Mouse (Mus musculus) urinary bladder, adult 2 months (tissue): ENCODE data around the gene Zfp710. TPM values are rescaled to one million over a fixed set of nuclear protein-coding genes. Genes with fewer than 3 reads are reported as not detected.
"Not testable (repeated sequence)": the region's sequence is repeated elsewhere in the genome, so short reads cannot be mapped to it uniquely, and the experiment has no call there.

ENCODE experiments used
- DNase-seq: peaks from one replicate; pipeline ENCODE4 v3.0.0; 2022; ENCODE audit warnings: low spot score
- polyA plus RNA-seq: library from polyadenylated mRNA; depleted of rRNA; stranded (reverse); fragments of >200 nt; gene quantifications from 2 replicates; pipeline ENCODE4 v1.2.3, GENCODE M21; 2012

Gene Zfp710
- polyA plus RNA-seq, 1 experiment = 15.6 TPM

DNA sequence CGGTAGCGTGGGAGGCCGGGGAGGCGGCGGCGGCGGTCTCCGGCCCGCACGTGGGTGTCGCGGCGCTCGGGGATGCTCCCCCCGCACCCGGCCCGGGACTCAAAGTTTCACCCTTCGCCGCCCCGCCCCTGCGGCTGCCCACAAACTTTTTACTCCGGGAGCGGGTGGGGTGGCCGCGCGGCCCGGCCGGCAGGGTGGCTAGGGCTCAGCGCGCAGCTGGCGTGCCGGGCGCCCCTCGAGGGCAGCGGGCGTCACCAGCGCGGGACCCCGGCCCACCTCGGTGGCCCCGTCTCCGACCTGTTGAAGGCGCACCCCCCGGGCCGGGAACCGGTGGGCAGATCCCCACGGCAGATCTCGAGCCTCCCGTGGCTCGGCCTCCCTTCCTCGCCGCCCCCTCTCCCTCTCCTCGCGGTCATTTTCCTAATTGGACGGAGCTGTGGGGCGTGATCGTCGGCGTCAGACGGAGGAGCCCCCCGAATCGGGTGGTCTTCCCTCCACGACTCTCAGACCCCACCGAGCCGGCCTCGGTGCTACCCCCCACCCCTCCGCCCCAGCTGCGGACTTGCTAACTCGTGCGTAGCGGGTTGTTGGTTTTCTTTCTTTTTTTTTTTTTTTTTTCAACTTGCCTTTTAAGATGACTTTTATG is 2.5 kb downstream of the Zfp710 start:
- peak; percentile 79 for DNase-seq

DNA sequence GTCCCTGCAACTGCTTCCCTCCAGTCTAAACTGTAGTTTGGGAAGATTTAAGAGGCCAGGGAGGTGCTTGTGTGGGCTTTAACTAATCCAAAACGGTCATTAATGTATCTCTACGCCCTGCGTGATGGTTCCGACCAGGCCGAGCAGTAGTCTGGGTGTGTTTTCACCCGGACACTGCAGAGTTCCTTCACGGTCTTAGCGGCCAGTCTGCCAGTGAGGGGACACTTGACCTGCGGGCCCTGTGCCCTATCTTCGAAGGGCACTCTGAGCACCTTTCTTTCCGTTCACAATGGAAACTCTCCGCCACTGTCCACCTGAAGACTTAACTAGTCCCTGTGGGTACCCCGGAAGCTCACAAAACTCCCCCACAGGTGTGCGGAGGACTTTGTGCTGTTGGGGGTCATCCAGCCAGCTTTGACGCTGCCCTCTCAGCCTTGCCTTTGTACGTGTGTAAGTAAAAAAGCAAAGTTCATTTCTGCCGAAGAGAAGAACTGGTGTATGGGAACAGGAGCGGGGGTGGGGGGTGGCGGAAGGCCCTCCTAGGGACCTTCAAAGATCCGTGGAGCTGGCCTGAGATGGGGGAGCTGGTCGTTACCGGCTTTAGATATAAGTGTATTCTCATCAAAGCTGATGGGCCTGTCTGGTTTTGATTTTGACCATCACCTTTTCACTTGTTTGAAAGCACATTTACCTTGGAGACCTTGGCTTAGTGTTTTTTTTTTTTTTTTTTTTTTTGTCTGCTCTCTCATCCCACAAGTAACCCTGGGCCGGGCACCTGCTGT is 3.2 kb downstream of the Zfp710 start:
- peak; percentile 39 for DNase-seq

DNA sequence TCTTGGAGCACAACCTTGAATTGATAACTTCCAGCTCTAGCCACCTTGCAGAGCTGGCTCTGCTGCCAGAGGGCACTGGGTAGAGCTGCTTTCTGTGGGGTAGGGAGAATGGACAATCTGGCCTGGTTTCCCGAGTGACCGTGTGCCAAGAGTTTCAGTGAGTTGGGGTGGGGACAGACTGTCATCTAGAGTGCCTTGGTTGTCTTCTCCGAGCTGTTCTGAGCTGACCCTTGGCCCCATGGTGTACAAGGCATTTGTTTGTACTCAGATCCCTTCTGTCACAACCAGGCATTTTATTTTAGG is 3.8 kb downstream of the Zfp710 start:
- DNase-seq = no peak

DNA sequence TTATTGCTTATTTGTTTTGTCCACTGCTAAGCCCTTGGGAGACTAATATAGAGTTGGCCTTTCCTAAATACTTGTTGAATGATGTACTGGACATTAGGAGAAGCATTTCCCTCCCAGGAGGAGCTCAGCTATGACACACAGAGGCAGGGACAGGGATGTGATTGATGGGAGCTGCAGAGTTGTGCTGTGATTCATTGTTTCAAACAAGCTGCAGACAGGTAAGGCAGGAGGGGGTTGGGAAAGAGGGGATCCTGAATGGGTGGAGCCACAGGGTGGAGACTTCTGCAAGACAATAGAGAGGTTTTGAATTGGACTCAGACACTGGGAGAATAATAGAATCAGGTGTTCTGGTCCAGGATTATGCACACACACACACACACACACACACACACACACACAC is 5.4 kb downstream of the Zfp710 start:
- DNase-seq = no peak

DNA sequence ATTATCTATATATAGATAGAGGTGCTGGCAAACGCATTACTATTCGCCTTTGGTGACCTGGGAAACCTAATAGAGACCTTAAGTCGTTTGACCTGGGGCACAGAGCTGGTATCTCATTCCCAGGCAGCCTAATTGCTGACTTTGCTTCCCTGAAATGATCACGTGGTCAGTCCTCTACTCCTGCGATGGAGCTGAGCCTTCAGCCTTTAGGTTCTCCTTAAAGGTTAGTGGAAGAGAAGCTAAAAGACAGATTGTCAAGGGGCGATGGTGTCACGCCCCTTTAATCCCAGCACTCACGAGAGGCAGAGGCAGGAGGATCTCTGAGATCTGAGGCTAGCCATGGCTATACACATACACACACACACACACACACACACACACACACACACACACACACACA is 5.9 kb downstream of the Zfp710 start:
- no peak for DNase-seq

DNA sequence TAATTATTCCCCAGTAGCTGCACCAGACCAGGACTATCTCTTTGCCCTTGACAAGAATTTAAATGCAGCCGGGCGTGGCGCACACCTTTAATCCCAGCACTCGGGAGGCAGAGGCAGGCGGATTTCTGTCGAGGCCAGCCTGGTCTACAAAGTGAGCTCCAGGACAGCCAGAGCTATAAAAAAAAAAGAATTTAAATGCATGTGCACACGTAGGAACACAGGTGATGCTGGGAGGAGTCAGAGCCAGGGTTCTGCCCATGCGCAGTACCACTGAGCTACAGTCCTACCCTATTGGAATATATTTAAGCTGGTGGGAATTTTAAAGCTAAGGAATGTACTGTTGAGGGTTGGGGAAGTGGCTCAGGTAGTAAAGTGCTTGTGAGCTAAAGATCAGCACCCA is 6.4 kb downstream of the Zfp710 start:
- no peak for DNase-seq

DNA sequence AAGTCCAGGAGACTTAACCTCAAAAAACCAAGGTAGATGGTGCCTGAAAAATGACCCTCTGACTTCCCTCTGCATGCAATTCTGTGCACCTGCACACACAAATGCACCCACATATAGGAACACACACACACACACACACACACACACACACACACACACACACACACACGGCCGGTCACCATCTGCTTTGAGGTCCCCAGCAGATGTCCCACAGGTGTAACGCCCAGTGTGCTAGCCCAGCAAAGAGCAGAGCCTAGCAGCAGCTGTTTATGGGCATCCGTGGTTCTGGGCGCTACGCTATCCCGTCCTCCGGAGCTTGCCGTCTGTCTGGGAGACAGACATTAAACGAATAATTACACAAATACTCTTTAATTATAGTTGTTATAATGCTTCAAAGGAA is 6.9 kb downstream of the Zfp710 start:
- DNase-seq = no peak

DNA sequence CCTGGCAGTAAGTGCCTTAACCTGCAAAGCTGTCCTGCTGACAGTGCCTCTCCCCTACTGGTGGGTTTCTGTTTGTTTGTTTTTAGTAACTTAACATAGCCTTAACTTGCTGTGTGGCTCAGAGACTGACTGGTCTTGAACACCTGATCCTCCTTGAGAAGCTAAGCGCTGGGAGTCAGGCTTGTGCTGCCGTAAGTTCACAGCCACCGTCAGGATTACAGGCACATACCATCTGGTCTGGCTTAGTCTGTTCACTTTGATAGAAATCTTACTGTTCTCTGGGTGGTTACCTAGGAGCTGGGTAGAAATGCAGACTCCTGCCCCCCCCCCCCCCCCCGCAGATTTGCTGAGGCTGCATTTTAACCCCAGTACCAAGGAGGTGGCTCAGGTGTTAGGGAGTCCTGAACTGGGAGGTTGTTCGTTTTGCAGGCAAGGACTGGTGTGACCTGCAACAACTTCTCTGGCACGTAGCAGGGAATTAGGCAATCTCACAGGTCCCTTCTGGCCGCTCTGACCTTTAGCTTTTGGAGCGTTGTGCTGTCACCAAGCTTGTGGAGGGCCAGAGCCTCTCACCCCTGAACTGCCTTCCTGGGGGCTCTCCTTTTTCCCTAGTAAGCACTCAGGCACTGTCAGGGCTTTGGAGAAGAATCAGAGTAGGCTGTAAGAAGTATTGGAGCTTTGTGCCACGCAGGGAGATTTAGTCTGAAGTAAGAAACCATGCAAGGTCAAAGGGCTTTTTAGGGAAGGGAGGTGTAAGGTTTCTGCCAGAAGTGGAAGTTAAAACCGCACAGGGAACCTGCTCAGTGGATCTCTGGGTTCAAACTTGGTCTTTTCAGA is 7.8 kb downstream of the Zfp710 start:
- no peak for DNase-seq

DNA sequence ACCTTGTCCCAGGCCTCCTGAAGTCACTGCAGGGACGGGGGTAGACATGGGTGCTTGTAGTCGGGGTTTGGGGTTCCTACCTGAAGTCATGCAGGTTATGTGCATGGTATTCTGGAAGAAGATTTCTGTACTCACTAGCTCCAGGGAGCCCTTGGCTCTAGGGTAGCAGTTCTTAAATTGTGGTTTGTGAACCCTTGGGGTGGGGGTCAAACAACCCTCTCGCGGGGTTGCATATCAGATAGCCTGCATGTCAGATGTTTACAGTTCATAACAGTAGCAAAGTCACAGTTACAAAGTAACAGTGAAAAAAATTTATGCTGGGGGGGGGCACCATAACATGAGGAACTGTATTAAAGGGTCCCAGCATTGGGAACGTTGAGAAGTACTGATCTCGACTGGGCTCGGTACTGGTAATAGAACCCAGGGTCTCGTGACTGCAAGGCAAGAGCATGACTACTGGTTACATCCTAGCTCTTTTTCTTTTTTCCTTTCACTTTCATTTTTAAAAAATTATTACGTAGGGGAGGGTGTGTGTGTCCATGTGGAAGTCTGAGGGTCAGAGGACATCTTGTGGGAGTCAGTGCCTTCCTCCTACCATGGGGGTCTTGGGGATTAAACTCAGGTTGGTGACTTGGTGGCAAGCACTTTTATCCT is 8.6 kb downstream of the Zfp710 start:
- DNase-seq = no peak

DNA sequence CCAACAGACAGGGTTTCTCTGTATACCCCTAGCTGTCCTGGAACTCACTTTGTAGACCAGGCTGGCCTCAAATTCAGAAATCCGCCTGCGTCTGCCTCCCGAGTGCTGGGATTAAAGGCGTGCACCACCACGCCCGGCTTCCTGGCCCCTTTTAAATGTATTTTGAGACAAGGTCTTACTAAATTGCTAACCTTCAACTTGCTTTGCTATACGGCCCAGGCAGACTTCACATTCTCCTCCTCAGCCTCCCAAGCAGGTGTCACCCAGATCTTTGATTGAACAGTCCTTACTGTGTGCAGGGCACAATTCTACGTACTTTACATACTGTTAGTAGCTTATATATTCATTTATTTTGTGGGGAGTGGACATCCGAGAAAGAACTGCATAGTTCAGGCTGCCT is 9.2 kb downstream of the Zfp710 start:
- DNase-seq = no peak

DNA sequence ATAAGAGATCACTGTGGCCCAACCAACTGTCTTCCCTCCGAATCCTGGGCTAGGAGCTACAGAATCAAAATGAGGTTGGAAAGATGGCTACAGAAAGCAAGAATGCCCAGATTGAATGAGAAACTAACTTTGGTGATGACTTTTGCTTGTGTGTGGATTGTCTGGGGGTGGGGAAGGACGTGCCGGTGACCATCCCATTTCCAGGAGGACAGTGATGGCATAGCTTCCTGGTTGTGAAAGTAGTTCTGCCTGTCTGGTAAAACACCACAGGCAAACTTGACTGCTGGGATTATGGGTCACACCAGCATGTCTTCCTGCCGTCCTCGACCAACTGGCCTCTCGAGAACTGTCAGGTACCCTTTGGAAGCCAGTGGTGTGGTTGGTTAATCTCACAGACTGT is 10.5 kb downstream of the Zfp710 start:
- no peak for DNase-seq

DNA sequence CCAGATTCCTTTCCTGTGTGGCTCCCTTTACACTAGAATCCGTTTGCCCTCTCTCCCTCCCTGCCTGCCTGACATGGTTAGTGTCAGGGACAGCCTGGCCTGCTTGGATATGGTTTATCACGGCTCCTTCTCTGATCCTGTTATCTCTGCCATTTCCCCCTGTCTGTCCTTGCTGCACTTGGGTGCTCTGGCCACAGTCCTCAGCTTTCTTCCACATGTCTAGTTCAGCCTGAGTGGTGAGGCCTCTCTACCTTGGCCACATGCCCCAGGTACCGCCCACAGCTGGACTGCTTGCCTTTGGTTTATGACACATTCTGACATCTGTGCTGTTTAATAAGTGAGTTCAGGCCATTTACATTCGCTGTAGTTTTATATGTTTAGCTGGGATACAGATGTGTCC is 11.1 kb downstream of the Zfp710 start:
- no peak for DNase-seq

DNA sequence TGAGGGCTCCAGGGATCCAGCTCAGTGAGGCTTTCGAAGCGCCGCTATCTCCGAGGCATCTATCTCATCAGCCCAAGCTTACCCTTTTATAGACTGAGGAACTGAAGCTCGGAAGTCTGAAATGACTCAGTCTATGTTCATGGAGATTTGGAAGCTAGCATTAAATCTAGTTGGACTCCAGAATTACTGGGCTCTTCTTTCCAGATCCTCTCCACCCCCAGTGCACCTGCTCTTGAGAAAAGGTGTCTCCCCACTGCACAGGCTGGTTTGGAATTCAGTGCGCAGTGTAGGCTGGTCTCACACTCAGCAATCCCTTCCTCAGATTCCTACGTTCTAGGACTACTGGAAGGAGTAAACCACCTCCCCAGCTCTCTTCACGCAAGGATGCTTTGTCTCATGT is 15.1 kb downstream of the Zfp710 start:
- no peak for DNase-seq

DNA sequence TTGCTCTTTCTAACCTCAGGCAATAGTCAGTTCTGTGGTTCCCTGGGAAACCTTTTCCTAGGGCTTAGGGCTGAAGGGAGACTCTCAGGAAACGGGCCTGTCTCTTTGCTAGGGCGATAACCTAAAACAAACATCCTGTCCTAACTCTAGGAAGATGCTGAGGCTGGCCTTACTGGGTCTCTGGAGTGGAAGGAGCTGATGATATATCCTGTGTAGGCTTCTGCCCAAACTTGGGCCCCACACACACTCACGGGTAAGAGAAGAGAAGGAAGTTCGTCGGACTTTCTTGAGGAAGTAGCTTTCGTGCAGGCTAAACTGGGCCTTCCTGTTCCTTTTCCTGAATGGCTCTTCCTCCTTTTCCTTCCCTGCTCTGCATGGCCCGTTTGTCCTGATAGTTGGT is 19.6 kb downstream of the Zfp710 start:
- no peak for DNase-seq

DNA sequence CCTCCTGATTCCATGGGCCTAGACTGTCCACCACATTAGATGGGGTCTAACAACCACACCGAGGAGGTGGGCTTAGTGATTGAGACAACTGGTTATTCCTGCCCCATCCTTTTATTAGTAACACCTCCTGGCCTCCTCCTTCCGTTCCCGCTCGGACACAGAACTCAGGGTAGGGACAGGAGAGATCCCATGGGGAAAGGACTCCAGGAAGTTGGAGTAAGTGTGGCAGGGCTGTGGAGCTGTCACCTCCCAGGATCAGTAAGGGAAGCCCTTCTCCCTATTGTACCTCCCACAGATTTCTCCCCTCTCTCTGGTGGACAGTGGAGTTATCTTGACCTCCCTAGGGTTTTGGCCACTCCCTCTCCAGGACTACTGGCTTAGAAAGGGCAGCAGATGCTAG is 22.4 kb downstream of the Zfp710 start:
- DNase-seq = no peak

DNA sequence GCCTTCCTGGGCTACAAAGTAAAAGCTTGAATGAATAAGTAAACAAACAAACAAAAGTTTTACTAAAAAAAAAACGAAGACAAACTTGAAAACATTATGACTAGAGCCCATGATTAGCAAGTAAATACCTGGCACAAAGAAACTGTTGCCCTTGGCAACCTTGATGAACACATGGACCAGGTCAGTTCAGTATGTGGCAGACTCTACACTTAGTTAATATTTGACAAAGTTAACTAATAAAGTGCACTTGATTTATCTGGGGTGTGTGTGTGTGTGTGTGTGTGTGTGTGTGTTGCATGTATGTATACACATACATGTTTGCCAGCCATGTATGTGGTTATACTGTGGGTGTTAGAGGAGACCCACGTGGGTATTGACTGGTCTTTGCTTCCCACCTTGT is 25.1 kb downstream of the Zfp710 start:
- no peak for DNase-seq

DNA sequence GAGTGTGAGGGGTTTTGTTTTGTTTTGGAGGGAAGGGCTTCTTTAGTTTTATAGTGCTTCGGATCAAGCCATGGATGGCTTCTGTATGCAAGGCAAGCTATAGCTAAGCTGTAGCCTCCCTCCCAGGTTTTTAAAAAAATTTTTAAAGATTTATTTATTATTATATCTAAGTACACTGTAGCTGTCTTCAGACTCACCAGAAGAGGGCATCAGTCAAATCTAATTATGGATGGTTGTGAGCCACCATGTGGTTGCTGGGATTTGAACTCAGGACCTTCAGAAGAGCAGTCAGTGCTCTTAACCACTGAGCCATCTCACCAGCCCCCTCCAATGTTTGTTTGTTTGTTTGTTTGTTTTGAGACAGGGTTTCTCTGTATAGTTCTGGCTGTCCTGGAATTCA is 25.8 kb downstream of the Zfp710 start:
- DNase-seq = not testable (repeated sequence)

DNA sequence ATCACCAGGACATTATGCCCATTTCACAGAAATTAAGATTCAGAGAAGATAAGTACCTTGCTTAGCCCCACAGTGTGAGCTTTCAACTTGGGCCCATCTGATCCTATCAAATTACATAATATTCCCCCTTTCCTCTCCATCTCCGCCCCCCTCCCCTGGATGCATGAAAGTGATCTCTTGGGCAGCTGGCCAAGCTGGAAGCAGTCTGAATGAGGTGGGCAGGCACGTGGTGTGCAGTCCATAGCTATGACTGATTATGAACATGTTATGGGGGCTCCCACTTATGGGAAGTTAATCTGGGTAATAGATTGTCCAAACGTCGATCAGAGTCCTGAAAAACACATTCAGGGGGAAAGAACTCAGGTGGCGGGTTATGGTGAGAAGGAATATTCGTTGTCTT is 27.2 kb downstream of the Zfp710 start:
- DNase-seq = no peak

DNA sequence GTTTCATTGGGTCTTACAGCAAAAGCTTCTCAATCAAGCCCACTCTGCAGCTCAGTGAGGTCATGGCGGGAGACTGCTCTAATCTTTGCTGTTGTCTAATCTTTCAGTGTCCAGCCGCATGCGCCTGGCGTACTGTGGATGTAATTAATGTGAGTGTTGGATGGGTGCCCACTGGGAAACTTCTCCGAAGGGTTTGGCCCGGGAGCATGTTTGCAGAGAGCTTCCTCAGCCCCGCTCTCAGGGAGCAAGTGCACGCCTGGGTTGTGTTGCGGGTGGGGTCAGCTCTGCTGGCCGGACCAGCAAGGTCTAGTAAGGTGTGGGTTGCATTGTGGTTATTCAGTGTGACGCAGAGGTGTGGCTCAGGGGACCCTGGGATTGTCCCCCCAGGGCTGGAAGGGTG is 27.6 kb downstream of the Zfp710 start:
- DNase-seq = no peak

DNA sequence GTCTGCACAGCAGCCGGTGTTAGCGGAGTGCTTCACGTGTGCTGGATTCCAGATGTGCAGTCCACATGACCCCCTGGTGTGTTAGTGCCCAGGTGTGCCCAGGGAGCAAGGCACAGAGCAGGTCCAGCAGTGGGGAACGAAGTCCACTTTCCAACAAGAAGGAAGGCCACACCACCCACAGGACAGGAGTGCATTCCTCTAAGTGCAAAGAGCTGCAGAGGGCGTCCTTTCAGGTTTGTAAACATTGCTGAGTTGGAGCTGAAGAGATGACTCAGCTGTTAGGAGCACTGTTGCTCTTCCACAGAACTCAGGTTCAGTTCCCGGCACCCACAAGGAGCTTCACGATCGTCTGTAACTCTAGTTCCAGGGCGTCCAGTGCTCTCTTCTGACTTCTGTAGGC is 28.5 kb downstream of the Zfp710 start:
- no peak for DNase-seq

DNA sequence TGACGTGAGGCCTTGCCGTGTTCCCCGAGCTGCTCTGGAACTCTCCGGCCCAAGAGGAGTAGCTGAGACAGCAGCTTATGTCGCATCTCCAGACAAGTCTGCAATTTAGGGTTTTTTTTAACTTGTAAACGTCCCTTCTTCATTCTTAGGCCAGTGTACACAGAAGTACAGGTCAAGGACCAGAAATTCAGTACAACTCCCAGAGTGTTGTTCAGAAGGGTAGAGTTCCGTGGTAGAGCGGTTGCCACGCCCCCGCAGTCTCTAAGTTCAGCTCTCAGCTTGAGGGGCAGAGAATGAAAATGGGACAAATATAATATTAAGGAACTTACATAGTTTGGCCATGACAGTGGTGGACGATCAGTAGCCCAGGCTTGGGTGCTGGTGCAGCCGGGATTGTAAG is 31.2 kb downstream of the Zfp710 start:
- DNase-seq = no peak

DNA sequence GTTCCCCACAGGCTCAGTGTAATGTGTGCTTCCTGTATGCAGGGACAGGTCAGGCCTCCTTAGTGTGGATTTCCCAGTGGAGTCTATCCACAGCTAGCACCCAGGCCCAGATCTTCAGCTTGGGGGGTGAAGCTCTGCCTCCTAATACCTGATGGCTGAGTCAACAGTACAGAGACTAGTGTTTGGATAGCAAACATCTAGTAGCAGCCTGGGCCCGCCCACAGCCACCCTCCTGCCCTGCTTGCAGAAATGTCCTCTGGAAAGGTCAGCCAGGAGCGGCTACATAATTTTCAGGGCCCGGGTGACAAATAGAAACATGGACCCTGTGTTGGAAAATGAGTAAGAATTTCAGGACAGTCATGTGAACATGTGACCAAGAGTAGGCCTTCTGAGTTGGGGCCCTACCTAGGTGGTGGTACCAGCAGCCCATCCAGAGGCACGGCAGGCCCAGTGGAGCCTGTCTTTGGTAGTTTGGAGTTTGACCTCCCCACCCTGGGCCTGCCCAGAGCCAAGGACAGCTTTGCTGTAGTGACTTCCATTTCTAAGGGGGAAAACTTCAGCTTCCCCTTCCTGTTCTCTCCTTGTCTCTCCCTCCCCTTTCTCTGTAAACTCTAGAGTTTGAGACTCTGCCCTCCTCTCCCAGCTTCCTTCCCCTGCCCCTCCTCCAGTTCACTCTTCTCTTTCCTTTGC is 32.5 kb downstream of the Zfp710 start:
- no peak for DNase-seq
